Mouse (Mus musculus): ENCODE results near the gene Tceal9.

GRCm38 (mm10) chrX:136213396-136213795, 31.5 kb upstream of the Tceal9 start:
- no peak for TF ChIP-seq CTCF (IDR thresholded peaks at IDR 0.05; ENCODE audit: extremely low read depth, insufficient read depth, low read length)
- TF ChIP-seq POLR2A (IDR thresholded peaks at IDR 0.05; ENCODE audit: extremely low read depth, insufficient read depth, low read length), result no peak
